ENCODE assay signal across 20 mouse cellular contexts in genomic region chr16:3891621-3892295, GRCm38 (mm10). TPM values are rescaled to one million over a fixed set of nuclear protein-coding genes. Genes with fewer than 3 reads are reported as not detected.
"Had no signal": no experiment of that assay in that cellular context is flagged by ENCODE, and none has a peak within 500 bp of the region (broad histone marks: within the 10 kb centered on the region; RNA-seq: fewer than 3 reads in every experiment).

No protein-coding gene starts in this region.

- H3K27me3 ChIP-seq: limb, embryonic 12.5 days; limb, embryonic 15.5 days; lung, embryonic 15.5 days; stomach, embryonic 15.5 days had no signal

- H3K4me1 ChIP-seq: limb, embryonic 12.5 days; limb, embryonic 15.5 days; lung, embryonic 15.5 days; stomach, embryonic 15.5 days had no signal

- H3K9me3 ChIP-seq: limb, embryonic 12.5 days; limb, embryonic 15.5 days; lung, embryonic 15.5 days; stomach, embryonic 15.5 days had no signal

- H3K4me2 ChIP-seq: limb, embryonic 12.5 days; limb, embryonic 15.5 days; liver, embryonic 11.5 days; lung, embryonic 15.5 days; stomach, embryonic 15.5 days had no signal

- H3K36me3 ChIP-seq: stomach, embryonic 15.5 days had no signal

- DNase-seq: kidney, adult 2 months; kidney, postnatal 25 days; left cerebral cortex, postnatal 4 days; lung, adult 18-20 months; lung, postnatal 10 days; lung, postnatal 36 days; midbrain, embryonic 14.5 days; spleen, adult 18-20 months; thymus, postnatal 25 days had no signal

- ATAC-seq: intestine, postnatal 0 days had no signal

- H3K27ac ChIP-seq: kidney, postnatal 0 days; layer of hippocampus, adult 2 months; limb, embryonic 12.5 days; limb, embryonic 15.5 days; liver, embryonic 14.5 days; lung, embryonic 15.5 days; stomach, embryonic 15.5 days had no signal

- H3K4me3 ChIP-seq: layer of hippocampus, adult 2 months; limb, embryonic 12.5 days; limb, embryonic 15.5 days; lung, embryonic 15.5 days; stomach, embryonic 15.5 days had no signal

- H3K9ac ChIP-seq: limb, embryonic 12.5 days; limb, embryonic 15.5 days; liver, embryonic 14.5 days; lung, embryonic 15.5 days; stomach, embryonic 15.5 days had no signal

RNA-seq across cellular contexts. Expression of gene Gm20695, which starts 7.3 kb away (rescaled TPM):
- polyA plus RNA-seq: kidney, adult 2 months; large intestine, adult 2 months; neural tube, embryonic 11.5 days had no signal
